Mouse (Mus musculus): Measurements from ENCODE around the gene Slc27a3. TPM values are rescaled to one million over a fixed set of nuclear protein-coding genes. Genes with fewer than 3 reads are reported as not detected.
A peak's percentile ranks its signal among the peaks of the same experiment; 100 is the strongest.

The Slc27a3 gene
- polyA plus RNA-seq, 1 experiment from 2014 or later: 1.5 TPM

GRCm38 (mm10) chr3:90404121-90404520 is 14.4 kb upstream of the Slc27a3 start:
- ATAC-seq (ENCODE audit: low read depth): no peak
- Histone ChIP-seq H3K9me3 (replicated peaks; ENCODE audit: control insufficient read depth, low read length) (no peaks in the 10 kb centered on the region), H3K27ac (ENCODE audit: low read length) (no peak overlapping the region), H3K4me2 (ENCODE audit: low read depth, low read length) (no peak overlapping the region), H3K36me3 (ENCODE audit: control insufficient read depth, insufficient read depth) (peaks cover 46% of the 10 kb centered on the region), H3K4me1 (ENCODE audit: control insufficient read depth, low read depth, low read length) (no peaks in the 10 kb centered on the region), H3K27me3 (ENCODE audit: control insufficient read depth, insufficient read depth, low read depth, low read length) (no peaks in the 10 kb centered on the region), H3K9ac (ENCODE audit: low read depth, low read length) (no peak overlapping the region), H3K4me3 (ENCODE audit: low read depth, low read length) (no peak overlapping the region)
- 74% methylated on average over 3 of the region's 3 CpGs for WGBS (ENCODE audit: insufficient replicate concordance)

GRCm38 (mm10) chr3:90400993-90401392 is 11.3 kb upstream of the Slc27a3 start:
- Histone ChIP-seq H3K4me2 (ENCODE audit: low read depth, low read length) (no peak overlapping the region), H3K9me3 (replicated peaks; ENCODE audit: control insufficient read depth, low read length) (no peaks in the 10 kb centered on the region), H3K36me3 (ENCODE audit: control insufficient read depth, insufficient read depth) (peaks cover 38% of the 10 kb centered on the region), H3K27me3 (ENCODE audit: control insufficient read depth, insufficient read depth, low read depth, low read length) (no peaks in the 10 kb centered on the region), H3K4me3 (ENCODE audit: low read depth, low read length) (no peak overlapping the region), H3K27ac (ENCODE audit: low read length) (no peak overlapping the region), H3K4me1 (ENCODE audit: control insufficient read depth, low read depth, low read length) (no peaks in the 10 kb centered on the region), H3K9ac (ENCODE audit: low read depth, low read length) (no peak overlapping the region)
- no peak for ATAC-seq (ENCODE audit: low read depth)
- WGBS (ENCODE audit: insufficient replicate concordance): 65% methylated on average over 4 of the region's 4 CpGs

- no peaks in the 10 kb centered on the region for H3K9me3 ChIP-seq (replicated peaks; ENCODE audit: control insufficient read depth, low read length)
- no peak overlapping the region for H3K4me2 ChIP-seq (ENCODE audit: low read depth, low read length)
- H3K27ac ChIP-seq (ENCODE audit: low read length): no peak overlapping the region
- 69% methylated on average over 3 of the region's 3 CpGs for WGBS (ENCODE audit: insufficient replicate concordance)
- ATAC-seq (ENCODE audit: low read depth): no peak
- no peak overlapping the region for H3K9ac ChIP-seq (ENCODE audit: low read depth, low read length)
- H3K27me3 ChIP-seq (ENCODE audit: control insufficient read depth, insufficient read depth, low read depth, low read length): peaks cover 1% of the 10 kb centered on the region
- H3K4me1 ChIP-seq (ENCODE audit: control insufficient read depth, low read depth, low read length): no peaks in the 10 kb centered on the region
- H3K36me3 ChIP-seq (ENCODE audit: control insufficient read depth, insufficient read depth): peaks cover 18% of the 10 kb centered on the region
- H3K4me3 ChIP-seq (ENCODE audit: low read depth, low read length): no peak overlapping the region
These were observed 5.9 kb upstream of the Slc27a3 start for GRCm38 (mm10) chr3:90395629-90396028.

- Histone ChIP-seq H3K27ac (ENCODE audit: low read length) (no peak overlapping the region), H3K4me2 (ENCODE audit: low read depth, low read length) (no peak overlapping the region), H3K27me3 (ENCODE audit: control insufficient read depth, insufficient read depth, low read depth, low read length) (peaks cover 28% of the 10 kb centered on the region), H3K4me3 (ENCODE audit: low read depth, low read length) (no peak overlapping the region), H3K4me1 (ENCODE audit: control insufficient read depth, low read depth, low read length) (peaks cover 6% of the 10 kb centered on the region), H3K9ac (ENCODE audit: low read depth, low read length) (no peak overlapping the region), H3K36me3 (ENCODE audit: control insufficient read depth, insufficient read depth) (peaks cover 9% of the 10 kb centered on the region; the same call in 1 of the 2 replicates), H3K9me3 (replicated peaks; ENCODE audit: control insufficient read depth, low read length) (no peaks in the 10 kb centered on the region)
- WGBS (ENCODE audit: insufficient replicate concordance): 86% methylated on average over 3 of the region's 3 CpGs
- no peak for ATAC-seq (ENCODE audit: low read depth)
These were observed 2.9 kb upstream of the Slc27a3 start for GRCm38 (mm10) chr3:90392661-90393060.

GRCm38 (mm10) chr3:90391941-90392340 is 2.2 kb upstream of the Slc27a3 start:
- 78% methylated on average over 8 of the region's 8 CpGs for WGBS (ENCODE audit: insufficient replicate concordance)
- Histone ChIP-seq H3K36me3 (ENCODE audit: control insufficient read depth, insufficient read depth) (peaks cover 9% of the 10 kb centered on the region; the same call in 1 of the 2 replicates), H3K4me2 (ENCODE audit: low read depth, low read length) (no peak overlapping the region), H3K27ac (ENCODE audit: low read length) (no peak overlapping the region), H3K9me3 (replicated peaks; ENCODE audit: control insufficient read depth, low read length) (no peaks in the 10 kb centered on the region), H3K4me3 (ENCODE audit: low read depth, low read length) (no peak overlapping the region), H3K4me1 (ENCODE audit: control insufficient read depth, low read depth, low read length) (peaks cover 6% of the 10 kb centered on the region), H3K27me3 (ENCODE audit: control insufficient read depth, insufficient read depth, low read depth, low read length) (peaks cover 28% of the 10 kb centered on the region), H3K9ac (ENCODE audit: low read depth, low read length) (no peak overlapping the region)
- ATAC-seq (ENCODE audit: low read depth): no peak

- Histone ChIP-seq H3K27me3 (ENCODE audit: control insufficient read depth, insufficient read depth, low read depth, low read length) (peaks cover 28% of the 10 kb centered on the region), H3K27ac (ENCODE audit: low read length) (no peak overlapping the region), H3K9ac (ENCODE audit: low read depth, low read length) (no peak overlapping the region), H3K4me2 (ENCODE audit: low read depth, low read length) (no peak overlapping the region), H3K9me3 (replicated peaks; ENCODE audit: control insufficient read depth, low read length) (no peaks in the 10 kb centered on the region), H3K4me1 (ENCODE audit: control insufficient read depth, low read depth, low read length) (peaks cover 6% of the 10 kb centered on the region), H3K4me3 (ENCODE audit: low read depth, low read length) (no peak overlapping the region), H3K36me3 (ENCODE audit: control insufficient read depth, insufficient read depth) (peaks cover 9% of the 10 kb centered on the region; the same call in 1 of the 2 replicates)
- no peak for ATAC-seq (ENCODE audit: low read depth)
- 59% methylated on average over 4 of the region's 4 CpGs for WGBS (ENCODE audit: insufficient replicate concordance)
These were observed 1.3 kb upstream of the Slc27a3 start for GRCm38 (mm10) chr3:90391004-90391403.

GRCm38 (mm10) chr3:90388726-90389510 is 820 bp downstream of the Slc27a3 start:
- Histone ChIP-seq H3K4me1 (ENCODE audit: control insufficient read depth, low read depth, low read length) (peaks cover 12% of the 10 kb centered on the region), H3K27ac (ENCODE audit: low read length) (no peak overlapping the region), H3K9ac (ENCODE audit: low read depth, low read length) (peak overlapping the region; percentile 42; the same call in 1 of the 2 replicates), H3K36me3 (ENCODE audit: control insufficient read depth, insufficient read depth) (peaks cover 9% of the 10 kb centered on the region; the same call in 1 of the 2 replicates), H3K27me3 (ENCODE audit: control insufficient read depth, insufficient read depth, low read depth, low read length) (peaks cover 28% of the 10 kb centered on the region), H3K4me3 (ENCODE audit: low read depth, low read length) (peak overlapping the region; percentile 56), H3K9me3 (replicated peaks; ENCODE audit: control insufficient read depth, low read length) (no peaks in the 10 kb centered on the region), H3K4me2 (ENCODE audit: low read depth, low read length) (peak overlapping the region; percentile 68)
- WGBS (ENCODE audit: insufficient replicate concordance): 9% methylated on average over 53 of the region's 53 CpGs
- peak; percentile 23; the same call in 1 of the 2 replicates for ATAC-seq (ENCODE audit: low read depth)

- Histone ChIP-seq H3K4me3 (ENCODE audit: low read depth, low read length) (no peak overlapping the region), H3K4me1 (ENCODE audit: control insufficient read depth, low read depth, low read length) (peaks cover 12% of the 10 kb centered on the region), H3K27ac (ENCODE audit: low read length) (no peak overlapping the region), H3K9me3 (replicated peaks; ENCODE audit: control insufficient read depth, low read length) (no peaks in the 10 kb centered on the region), H3K9ac (ENCODE audit: low read depth, low read length) (no peak overlapping the region), H3K4me2 (ENCODE audit: low read depth, low read length) (no peak overlapping the region), H3K27me3 (ENCODE audit: control insufficient read depth, insufficient read depth, low read depth, low read length) (peaks cover 28% of the 10 kb centered on the region), H3K36me3 (ENCODE audit: control insufficient read depth, insufficient read depth) (peaks cover 9% of the 10 kb centered on the region; the same call in 1 of the 2 replicates)
- no peak for ATAC-seq (ENCODE audit: low read depth)
- WGBS (ENCODE audit: insufficient replicate concordance): 53% methylated on average over 4 of the region's 4 CpGs
These were observed 1.5 kb downstream of the Slc27a3 start for GRCm38 (mm10) chr3:90388192-90388591.

- no peak overlapping the region for H3K27ac ChIP-seq (ENCODE audit: low read length)
- peaks cover 28% of the 10 kb centered on the region for H3K27me3 ChIP-seq (ENCODE audit: control insufficient read depth, insufficient read depth, low read depth, low read length)
- H3K9me3 ChIP-seq (replicated peaks; ENCODE audit: control insufficient read depth, low read length): no peaks in the 10 kb centered on the region
- no peak for ATAC-seq (ENCODE audit: low read depth)
- peaks cover 12% of the 10 kb centered on the region for H3K4me1 ChIP-seq (ENCODE audit: control insufficient read depth, low read depth, low read length)
- WGBS (ENCODE audit: insufficient replicate concordance): 59% methylated on average over 11 of the region's 11 CpGs
- no peak overlapping the region for H3K4me3 ChIP-seq (ENCODE audit: low read depth, low read length)
- no peak overlapping the region for H3K4me2 ChIP-seq (ENCODE audit: low read depth, low read length)
- no peak overlapping the region for H3K9ac ChIP-seq (ENCODE audit: low read depth, low read length)
- peaks cover 3% of the 10 kb centered on the region; the same call in 1 of the 2 replicates for H3K36me3 ChIP-seq (ENCODE audit: control insufficient read depth, insufficient read depth)
These were observed 2.3 kb downstream of the Slc27a3 start for GRCm38 (mm10) chr3:90387483-90387882.

All from liver, embryonic 16.5 days (tissue).